Mouse (Mus musculus) C2C12 (cell line): ENCODE results near the gene Klf12. TPM values are rescaled to one million over a fixed set of nuclear protein-coding genes. Genes with fewer than 3 reads are reported as not detected.

Experiments used
- H3K27me3 ChIP-seq: one replicate; pipeline ENCODE4 v1.6.1; 2011; ENCODE audit not compliant: control insufficient read depth, insufficient read depth, insufficient read length
- H3K36me3 ChIP-seq: one replicate; pipeline ENCODE4 v1.6.1; 2011; ENCODE audit not compliant: control insufficient read depth, insufficient read depth
- H3K4me3 ChIP-seq: one replicate; pipeline ENCODE4 v1.5.1; 2011; ENCODE audit warnings: mild to moderate bottlenecking, control low read depth; ENCODE audit not compliant: poor library complexity, insufficient read depth, severe bottlenecking
- H3K79me2 ChIP-seq: one replicate; pipeline ENCODE4 v1.6.1; 2011; ENCODE audit not compliant: control insufficient read depth, insufficient read depth
- H3K79me3 ChIP-seq: one replicate; pipeline ENCODE4 v1.6.1; 2011; ENCODE audit warnings: low read depth, control low read depth
- H3ac ChIP-seq: one replicate; pipeline ENCODE3; 2011; ENCODE audit warnings: low read depth; ENCODE audit not compliant: control insufficient read depth, insufficient read length
- CEBPB ChIP-seq: IDR thresholded peaks from one replicate; pipeline ENCODE4 v1.6.1; 2011; ENCODE audit warnings: low read depth, mild to moderate bottlenecking, control low read depth, moderate library complexity
- CTCF ChIP-seq: IDR thresholded peaks from one replicate; pipeline ENCODE4 v1.5.1; 2011; ENCODE audit not compliant: control insufficient read depth, insufficient read depth, insufficient read length
- FOSL1 ChIP-seq: IDR thresholded peaks from one replicate; pipeline ENCODE4 v1.8.0; 2011; ENCODE audit warnings: mild to moderate bottlenecking, low read length; ENCODE audit not compliant: poor library complexity, insufficient read depth, severe bottlenecking
- MAX ChIP-seq: IDR thresholded peaks from one replicate; pipeline ENCODE4 v1.6.1; 2011; ENCODE audit warnings: mild to moderate bottlenecking, control low read depth
- MYOD1 ChIP-seq: IDR thresholded peaks from one replicate; pipeline ENCODE4 v1.6.1; 2011; ENCODE audit warnings: low read depth; ENCODE audit not compliant: control insufficient read depth, insufficient read length
- MYOG ChIP-seq: IDR thresholded peaks from one replicate; pipeline ENCODE4 v1.6.1; 2011; ENCODE audit not compliant: control insufficient read depth, insufficient read length; ENCODE audit errors: extremely low read depth
- USF1 ChIP-seq: IDR thresholded peaks from one replicate; pipeline ENCODE4 v1.6.1; 2011; ENCODE audit warnings: low read depth, mild to moderate bottlenecking, control low read depth, moderate library complexity
- polyA plus RNA-seq: library from polyadenylated mRNA; unstranded; fragments of >200 nt; fragmentation: generic; extraction: Trizol; gene quantifications from one replicate; pipeline ENCODE4 v1.2.1, GENCODE M21; 2012; ENCODE audit warnings: missing spikeins

Klf12 gene
- polyA plus RNA-seq, 1 experiment = 1.2 TPM

DNA sequence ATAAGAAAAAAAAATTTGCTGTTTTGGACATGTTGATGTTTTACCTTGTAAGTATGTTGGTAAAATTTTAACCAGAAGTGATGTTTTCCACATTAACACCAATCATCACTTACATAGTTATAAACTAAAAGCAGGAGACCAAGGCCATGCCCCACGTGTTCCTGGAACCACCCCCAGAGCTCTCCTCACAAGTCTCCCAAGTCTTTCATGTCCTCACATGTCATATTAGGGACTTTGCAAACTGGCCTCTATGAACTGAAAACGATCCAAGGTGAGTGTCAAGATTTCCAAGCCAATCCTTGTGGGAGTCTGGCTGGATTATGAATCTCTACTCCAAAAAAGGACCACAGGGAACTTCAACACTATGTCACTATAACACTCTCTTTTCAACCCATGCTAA is 231.6 kb downstream of the Klf12 start:
- Histone ChIP-seq H3ac (no peak overlapping the region), H3K79me3 (no peaks in the 10 kb centered on the region), H3K79me2 (no peaks in the 10 kb centered on the region), H3K36me3 (no peaks in the 10 kb centered on the region), H3K27me3 (no peaks in the 10 kb centered on the region), H3K4me3 (no peak overlapping the region)
- TF ChIP-seq CEBPB (no peak), CTCF (no peak), USF1 (no peak), MYOG (no peak), MAX (no peak), FOSL1 (no peak), MYOD1 (no peak)

DNA sequence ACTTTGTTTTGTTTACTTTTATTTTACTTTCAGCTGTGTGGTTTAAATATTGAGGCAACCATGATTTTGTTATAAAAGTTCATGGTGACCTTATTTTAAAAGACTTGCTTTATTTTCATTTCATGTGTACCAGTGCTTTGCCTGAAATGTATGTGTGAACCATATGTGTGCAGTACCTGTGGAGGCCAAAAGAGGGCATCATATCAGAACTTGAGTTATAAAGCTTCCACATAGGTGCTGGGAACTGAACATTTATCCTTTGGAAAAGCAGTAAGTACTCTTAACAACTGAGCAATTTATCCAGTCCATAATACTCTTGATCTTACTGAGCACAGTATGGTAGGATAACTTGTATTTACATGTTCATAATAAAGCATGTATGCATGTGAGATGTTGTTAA is 239.0 kb downstream of the Klf12 start:
- Histone ChIP-seq H3ac (no peak overlapping the region), H3K79me2 (no peaks in the 10 kb centered on the region), H3K79me3 (no peaks in the 10 kb centered on the region), H3K27me3 (no peaks in the 10 kb centered on the region), H3K4me3 (no peak overlapping the region), H3K36me3 (no peaks in the 10 kb centered on the region)
- TF ChIP-seq CTCF (no peak), MAX (no peak), USF1 (no peak), FOSL1 (no peak)

DNA sequence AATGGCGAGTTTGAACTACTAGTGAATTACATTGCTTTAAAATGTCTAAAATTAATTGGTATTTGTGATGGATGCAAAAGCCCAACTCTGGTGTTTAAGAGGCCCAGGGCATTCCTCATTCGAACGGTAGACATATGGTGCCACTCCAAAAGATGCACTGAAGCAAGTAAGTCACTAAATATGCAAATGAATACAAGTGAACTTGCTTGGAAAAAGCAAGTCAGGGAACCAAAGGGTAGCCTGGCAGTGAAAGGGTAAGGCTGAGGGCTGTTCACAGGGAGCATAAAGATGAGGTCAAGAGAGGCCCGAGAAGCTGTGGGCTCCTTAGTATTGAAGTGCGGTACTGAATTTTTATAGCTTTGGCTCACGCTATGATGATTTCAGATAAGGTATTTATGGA is 242.7 kb downstream of the Klf12 start:
- H3K4me3 ChIP-seq = no peak overlapping the region
- no peaks in the 10 kb centered on the region for H3K79me2 ChIP-seq
- no peaks in the 10 kb centered on the region for H3K27me3 ChIP-seq
- no peak for TF ChIP-seq USF1
- no peak for TF ChIP-seq CTCF
- no peak for TF ChIP-seq FOSL1
- no peak for TF ChIP-seq MAX
- no peak for TF ChIP-seq CEBPB
- no peak for TF ChIP-seq MYOD1
- no peak for TF ChIP-seq MYOG
- H3ac ChIP-seq = no peak overlapping the region
- H3K36me3 ChIP-seq = no peaks in the 10 kb centered on the region
- H3K79me3 ChIP-seq = no peaks in the 10 kb centered on the region

DNA sequence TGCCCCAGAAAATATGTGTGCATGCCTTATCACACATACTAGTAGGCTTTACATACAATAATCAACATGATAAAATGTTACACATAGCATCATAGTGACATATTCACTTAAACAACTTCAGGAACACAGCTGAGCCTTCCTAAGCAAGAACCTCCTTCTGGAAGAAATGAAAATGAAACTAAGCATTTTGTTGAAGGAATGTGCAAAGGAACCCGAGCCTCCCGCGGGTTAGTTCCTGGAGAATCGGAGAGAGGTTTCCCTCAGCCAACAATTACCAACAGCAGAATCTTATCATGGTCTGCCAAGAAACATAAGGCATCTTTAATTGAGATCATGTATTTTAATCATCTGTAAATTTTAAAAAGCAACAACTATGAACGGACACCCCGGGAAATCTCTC is 257.8 kb downstream of the Klf12 start:
- Histone ChIP-seq H3K4me3 (no peak overlapping the region), H3K27me3 (no peaks in the 10 kb centered on the region), H3K79me3 (no peaks in the 10 kb centered on the region), H3ac (no peak overlapping the region), H3K36me3 (no peaks in the 10 kb centered on the region), H3K79me2 (no peaks in the 10 kb centered on the region)
- TF ChIP-seq CEBPB (no peak), MYOD1 (no peak), CTCF (no peak), USF1 (no peak), MYOG (no peak), FOSL1 (no peak), MAX (no peak)

DNA sequence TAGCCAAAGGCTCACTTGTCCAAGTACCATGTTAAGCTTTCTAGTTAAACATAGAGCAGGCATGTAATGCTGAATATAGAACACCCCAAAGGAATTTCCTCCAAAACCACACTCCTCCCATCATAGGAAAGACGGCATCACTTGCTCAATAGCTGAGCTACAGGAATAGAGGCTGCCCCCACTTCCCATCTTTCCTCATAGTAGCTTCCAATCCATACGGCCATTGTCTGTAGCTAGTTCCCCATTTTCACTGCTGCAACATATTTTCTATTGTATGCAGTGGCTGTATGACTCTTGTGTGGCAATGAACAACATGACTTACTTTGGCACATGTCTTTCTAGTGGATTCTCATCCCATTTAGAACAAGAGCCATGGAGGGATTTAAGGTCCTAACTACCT is 267.3 kb downstream of the Klf12 start:
- Histone ChIP-seq H3K27me3 (no peaks in the 10 kb centered on the region), H3K79me2 (no peaks in the 10 kb centered on the region), H3K36me3 (no peaks in the 10 kb centered on the region), H3K4me3 (no peak overlapping the region), H3ac (no peak overlapping the region), H3K79me3 (no peaks in the 10 kb centered on the region)
- TF ChIP-seq USF1 = no peak
- no peak for TF ChIP-seq MYOD1
- TF ChIP-seq CEBPB = no peak
- no peak for TF ChIP-seq FOSL1
- TF ChIP-seq CTCF = no peak
- TF ChIP-seq MAX = no peak
- TF ChIP-seq MYOG = no peak

DNA sequence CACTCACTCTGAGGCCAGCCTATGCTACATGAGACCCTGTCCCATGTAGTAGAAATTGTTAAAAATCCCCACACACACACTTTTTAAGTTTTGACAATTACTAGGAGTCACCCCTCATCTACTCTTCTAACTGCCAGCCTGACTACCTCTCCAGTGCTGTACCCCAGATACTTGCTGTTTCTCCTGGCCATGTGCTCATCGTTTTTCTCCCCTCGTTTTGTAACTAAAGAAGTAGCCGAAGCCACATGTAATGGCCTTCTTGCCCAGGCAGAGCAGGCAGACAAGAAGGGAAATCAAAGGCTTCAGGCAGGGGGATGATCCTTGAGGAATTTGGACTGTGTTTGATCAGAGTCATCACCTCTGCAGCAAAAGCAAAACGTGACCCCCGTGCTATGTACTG is 274.0 kb downstream of the Klf12 start:
- H3K4me3 ChIP-seq = no peak overlapping the region
- H3K27me3 ChIP-seq = no peaks in the 10 kb centered on the region
- H3K79me3 ChIP-seq = no peaks in the 10 kb centered on the region
- no peak for TF ChIP-seq MYOG
- no peak for TF ChIP-seq USF1
- TF ChIP-seq CTCF = no peak
- no peak for TF ChIP-seq CEBPB
- no peak for TF ChIP-seq MYOD1
- TF ChIP-seq MAX = no peak
- no peak for TF ChIP-seq FOSL1
- no peaks in the 10 kb centered on the region for H3K79me2 ChIP-seq
- no peaks in the 10 kb centered on the region for H3K36me3 ChIP-seq
- no peak overlapping the region for H3ac ChIP-seq
